Mouse (Mus musculus): ENCODE measurements around the gene Nadk.

DNA sequence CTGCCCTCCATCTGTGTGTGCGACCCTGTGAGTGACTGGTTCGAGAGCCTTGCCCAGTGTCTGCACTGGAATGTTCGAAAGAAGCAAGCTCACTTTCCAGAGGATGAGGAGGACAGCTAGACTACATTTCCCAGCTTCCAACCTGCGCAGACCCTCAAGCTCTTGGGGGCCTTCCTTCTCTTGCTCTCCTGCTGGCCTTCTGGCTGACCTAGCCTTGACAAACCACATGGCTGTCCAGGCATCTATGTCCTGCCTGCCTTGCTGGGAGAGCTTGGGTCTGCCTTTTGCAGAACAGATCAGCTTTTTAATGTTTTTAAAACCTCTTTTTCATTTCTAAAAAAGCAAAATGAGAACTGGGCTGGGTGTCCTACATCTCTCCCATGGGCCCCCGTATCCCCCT lies 27.2 kb downstream of the Nadk start:
- TF ChIP-seq CTCF (IDR thresholded peaks at IDR 0.05; ENCODE audit: low read depth, low read length) (no peak), POLR2A (IDR thresholded peaks at IDR 0.05; ENCODE audit: insufficient read depth, low read length) (no peak)
